Mouse (Mus musculus) ES-Bruce4 (cell line): ENCODE results near the gene D930007J09Rik.

ENCODE experiments used
- CTCF ChIP-seq: IDR thresholded peaks from one replicate; pipeline ENCODE4 v1.8.1; 2011; ENCODE audit warnings: low read depth, low read length
- POLR2A ChIP-seq: IDR thresholded peaks from one replicate; pipeline ENCODE4 v1.8.1; 2011; ENCODE audit warnings: low read length; ENCODE audit not compliant: insufficient read depth

DNA sequence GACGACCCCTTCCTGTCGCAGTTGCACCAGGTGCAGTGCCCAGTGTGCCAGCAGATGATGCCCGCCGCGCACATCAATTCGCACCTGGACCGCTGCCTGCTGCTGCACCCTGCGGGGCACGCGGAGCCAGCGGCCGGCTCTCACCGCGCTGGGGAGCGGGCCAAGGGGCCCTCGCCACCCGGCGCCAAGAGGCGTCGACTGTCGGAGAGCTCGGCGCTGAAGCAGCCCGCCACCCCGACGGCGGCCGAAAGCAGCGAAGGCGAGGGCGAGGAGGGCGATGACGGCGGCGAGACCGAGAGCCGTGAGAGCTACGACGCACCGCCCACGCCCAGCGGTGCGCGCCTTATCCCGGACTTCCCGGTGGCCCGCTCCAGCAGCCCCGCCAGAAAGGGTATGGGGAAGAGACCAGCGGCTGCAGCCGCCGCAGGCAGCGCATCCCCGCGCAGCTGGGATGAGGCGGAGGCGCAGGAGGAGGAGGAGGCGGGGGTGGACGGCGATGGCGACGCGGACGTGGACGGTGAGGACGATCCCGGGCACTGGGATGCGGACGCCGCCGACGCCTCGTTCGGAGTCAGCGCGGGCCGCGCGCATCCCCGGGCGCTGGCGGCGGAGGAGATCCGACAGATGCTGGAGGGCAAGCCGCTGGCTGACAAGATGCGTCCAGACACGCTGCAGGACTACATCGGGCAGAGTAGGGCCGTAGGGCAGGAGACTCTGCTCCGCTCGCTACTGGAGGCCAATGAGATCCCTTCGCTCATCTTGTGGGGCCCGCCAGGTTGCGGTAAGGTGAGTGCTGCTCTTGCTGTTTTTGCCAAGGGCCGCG lies at the start of gene D930007J09Rik:
- no peak for TF ChIP-seq POLR2A
- TF ChIP-seq CTCF, result no peak
